Mouse (Mus musculus) MEL (cell line): ENCODE measurements around the gene Ttll4.

Experiments used
- CTCF ChIP-seq, 3 experiments: IDR thresholded peaks in 2 of 3; conservative IDR thresholded peaks in 1 of 3; 2 replicates each; pipeline ENCODE4 v1.5.1; 2011 to 2012; ENCODE audit warnings: low read length in 3 of 3, low read depth in 2 of 3, mild to moderate bottlenecking in 2 of 3, improper control_type of control experiment in 1 of 3, inconsistent platforms in 1 of 3, mixed read lengths in 1 of 3, moderate library complexity in 1 of 3; ENCODE audit not compliant: control insufficient read depth in 1 of 3, insufficient read depth in 1 of 3, poor library complexity in 1 of 3, severe bottlenecking in 1 of 3
- HCFC1 ChIP-seq: IDR thresholded peaks from 2 replicates; pipeline ENCODE4 v1.6.1; 2012; ENCODE audit warnings: low read depth, mild to moderate bottlenecking, inconsistent platforms, low read length, improper control_type of control experiment, moderate library complexity
- JUND ChIP-seq: IDR thresholded peaks from 2 replicates; pipeline ENCODE4 v1.6.1; 2011; ENCODE audit warnings: low read depth, mild to moderate bottlenecking, improper control_type of control experiment, low read length
- KAT2A ChIP-seq: conservative IDR thresholded peaks from 2 replicates; pipeline ENCODE4 v1.6.1; 2012; ENCODE audit warnings: low read depth, low read length, improper control_type of control experiment, inconsistent platforms
- MEF2A ChIP-seq: IDR thresholded peaks from 2 replicates; pipeline ENCODE4 v1.6.1; 2014; ENCODE audit warnings: low read depth, mild to moderate bottlenecking, inconsistent platforms, low read length, improper control_type of control experiment; ENCODE audit not compliant: poor library complexity, insufficient replicate concordance, severe bottlenecking; ENCODE audit errors: extremely low read depth
- NELFE ChIP-seq: IDR thresholded peaks from 2 replicates; pipeline ENCODE4 v1.6.1; 2011; ENCODE audit warnings: low read depth, low read length, improper control_type of control experiment
- POLR2A ChIP-seq, 2 experiments: IDR thresholded peaks; 2 replicates each; pipeline ENCODE4 v1.6.1; 2011 to 2012; ENCODE audit warnings: low read length in 2 of 2, mild to moderate bottlenecking in 2 of 2, control low read depth in 1 of 2, improper control_type of control experiment in 1 of 2, low read depth in 1 of 2, moderate library complexity in 1 of 2; ENCODE audit not compliant: control insufficient read depth in 1 of 2, insufficient read depth in 1 of 2, poor library complexity in 1 of 2
- POLR2AphosphoS2 ChIP-seq: IDR thresholded peaks from 2 replicates; pipeline ENCODE4 v1.6.1; 2011; ENCODE audit warnings: low read length, improper control_type of control experiment
- TCF12 ChIP-seq: IDR thresholded peaks from 2 replicates; pipeline ENCODE4 v1.6.1; 2014; ENCODE audit warnings: low read depth, mild to moderate bottlenecking, inconsistent platforms, low read length, improper control_type of control experiment, moderate library complexity
- USF2 ChIP-seq, 2 experiments: IDR thresholded peaks; 2 replicates each; pipeline ENCODE4 v1.6.1; 2011 to 2012; ENCODE audit warnings: improper control_type of control experiment in 2 of 2, low read length in 2 of 2, borderline replicate concordance in 1 of 2, inconsistent platforms in 1 of 2, low read depth in 1 of 2, mild to moderate bottlenecking in 1 of 2; ENCODE audit not compliant: insufficient read depth in 1 of 2

DNA sequence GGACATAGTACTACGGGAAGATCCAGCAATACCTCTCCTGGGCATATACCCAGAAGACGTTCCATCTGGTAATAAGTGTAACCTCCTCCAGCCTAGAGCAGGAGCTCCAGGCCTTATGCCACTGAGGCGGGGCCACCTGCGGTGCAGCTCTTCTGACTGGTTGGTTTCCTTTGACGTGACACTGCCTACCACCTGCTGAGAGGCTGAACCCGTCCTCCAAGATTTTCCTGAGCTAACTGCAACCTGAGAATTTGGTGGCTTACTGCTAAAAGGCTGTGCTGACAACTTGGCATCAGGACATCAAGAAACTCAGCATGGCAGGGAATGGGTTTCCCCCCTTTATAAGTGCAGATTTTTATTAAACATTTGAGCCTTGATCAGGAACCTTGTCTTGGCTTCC, 48.0 kb downstream of the Ttll4 start:
- TF ChIP-seq CTCF (IDR thresholded peaks at IDR 0.05 in 2 of 3, conservative IDR thresholded peaks at IDR 0.05 in 1 of 3; ENCODE audit: control insufficient read depth in 1 of 3, insufficient read depth in 1 of 3, low read depth in 2 of 3, low read length in 3 of 3, poor library complexity in 1 of 3, severe bottlenecking in 1 of 3) (no peak), POLR2AphosphoS2 (no peak), POLR2A (IDR thresholded peaks at IDR 0.05; ENCODE audit: control insufficient read depth in 1 of 2, insufficient read depth in 1 of 2, low read depth in 1 of 2, low read length in 2 of 2, poor library complexity in 1 of 2) (no peak), NELFE (no peak), TCF12 (no peak), KAT2A (no peak), JUND (no peak), MEF2A (no peak), USF2 (IDR thresholded peaks at IDR 0.05; ENCODE audit: borderline replicate concordance in 1 of 2, insufficient read depth in 1 of 2, low read depth in 1 of 2, low read length in 2 of 2) (no peak), HCFC1 (no peak)
